Mouse (Mus musculus) MEL (cell line): ENCODE measurements around the gene Pip4k2b. TPM values are rescaled to one million over a fixed set of nuclear protein-coding genes. Genes with fewer than 3 reads are reported as not detected.

ENCODE experiments used
- DNase-seq: peaks from one replicate; pipeline ENCODE4 v3.0.0; 2011; ENCODE audit warnings: low read depth, low spot score
- H3K27ac ChIP-seq: 2 replicates; pipeline ENCODE4 v1.5.1; 2012; ENCODE audit warnings: low read depth, mild to moderate bottlenecking, control low read depth, low read length, moderate library complexity; ENCODE audit not compliant: control insufficient read depth
- H3K27me3 ChIP-seq, 2 experiments: fragments of 150-350 bp in 1 of 2; sonication (generic) in 1 of 2; 2 replicates each; pipeline ENCODE4 v1.6.1; 2012; ENCODE audit warnings: low read length in 2 of 2, mild to moderate bottlenecking in 2 of 2, improper control_type of control experiment in 1 of 2, moderate library complexity in 1 of 2; ENCODE audit not compliant: insufficient read depth in 2 of 2, control insufficient read depth in 1 of 2
- H3K36me3 ChIP-seq, 2 experiments: 2 replicates each; pipeline ENCODE4 v1.6.1; 2012 to 2014; ENCODE audit warnings: low read length in 2 of 2, improper control_type of control experiment in 1 of 2, inconsistent platforms in 1 of 2, mild to moderate bottlenecking in 1 of 2; ENCODE audit not compliant: insufficient read depth in 2 of 2, control insufficient read depth in 1 of 2
- H3K4me1 ChIP-seq, 2 experiments: fragments of 150-350 bp in 1 of 2; sonication (generic) in 1 of 2; 2 replicates each; pipeline ENCODE4 v1.6.1; 2012; ENCODE audit warnings: low read length in 2 of 2, improper control_type of control experiment in 1 of 2, mild to moderate bottlenecking in 1 of 2; ENCODE audit not compliant: insufficient read depth in 2 of 2, control insufficient read depth in 1 of 2
- H3K4me3 ChIP-seq, 2 experiments: fragments of 150-350 bp in 1 of 2; sonication (generic) in 1 of 2; 2 replicates each; pipeline ENCODE4 v1.5.1; 2012; ENCODE audit warnings: low read depth in 2 of 2, low read length in 2 of 2, mild to moderate bottlenecking in 2 of 2, moderate library complexity in 2 of 2, control low read depth in 1 of 2, improper control_type of control experiment in 1 of 2; ENCODE audit not compliant: control insufficient read depth in 1 of 2, insufficient read depth in 1 of 2
- H3K79me2 ChIP-seq: 2 replicates; pipeline ENCODE4 v1.6.1; 2012; ENCODE audit warnings: mild to moderate bottlenecking, low read length, moderate library complexity; ENCODE audit not compliant: control insufficient read depth, poor library complexity, insufficient read depth
- H3K9ac ChIP-seq: 2 replicates; pipeline ENCODE4 v1.6.1; 2012; ENCODE audit warnings: low read depth, mild to moderate bottlenecking, control low read depth, low read length, moderate library complexity; ENCODE audit not compliant: control insufficient read depth, poor library complexity, severe bottlenecking
- H3K9me3 ChIP-seq: fragments of 150-350 bp; sonication (generic); replicated peaks from 2 replicates; pipeline ENCODE4 v1.6.1; 2012; ENCODE audit warnings: mild to moderate bottlenecking, low read length, improper control_type of control experiment, moderate library complexity; ENCODE audit not compliant: insufficient read depth
- BHLHE40 ChIP-seq: IDR thresholded peaks from 2 replicates; pipeline ENCODE4 v1.6.1; 2012; ENCODE audit warnings: low read depth, mild to moderate bottlenecking, inconsistent platforms, low read length, improper control_type of control experiment, borderline replicate concordance
- CHD2 ChIP-seq: IDR thresholded peaks from 2 replicates; pipeline ENCODE4 v1.6.1; 2011; ENCODE audit warnings: low read length, improper control_type of control experiment
- CTCF ChIP-seq, 3 experiments: IDR thresholded peaks in 2 of 3; conservative IDR thresholded peaks in 1 of 3; 2 replicates each; pipeline ENCODE4 v1.5.1; 2011 to 2012; ENCODE audit warnings: low read length in 3 of 3, low read depth in 2 of 3, mild to moderate bottlenecking in 2 of 3, improper control_type of control experiment in 1 of 3, inconsistent platforms in 1 of 3, mixed read lengths in 1 of 3, moderate library complexity in 1 of 3; ENCODE audit not compliant: control insufficient read depth in 1 of 3, insufficient read depth in 1 of 3, poor library complexity in 1 of 3, severe bottlenecking in 1 of 3
- E2F4 ChIP-seq: IDR thresholded peaks from 2 replicates; pipeline ENCODE4 v1.6.1; 2011; ENCODE audit warnings: low read depth, low read length, improper control_type of control experiment, borderline replicate concordance
- ELF1 ChIP-seq: IDR thresholded peaks from 2 replicates; pipeline ENCODE4 v1.6.1; 2014; ENCODE audit warnings: low read depth, mild to moderate bottlenecking, inconsistent platforms, low read length, improper control_type of control experiment, moderate library complexity
- EP300 ChIP-seq, 2 experiments: IDR thresholded peaks; 2 replicates each; pipeline ENCODE4 v1.6.1; 2011; ENCODE audit warnings: improper control_type of control experiment in 2 of 2, low read length in 2 of 2, low read depth in 1 of 2, mild to moderate bottlenecking in 1 of 2
- GABPA ChIP-seq: IDR thresholded peaks from 2 replicates; pipeline ENCODE4 v1.6.1; 2012; ENCODE audit warnings: low read depth, mild to moderate bottlenecking, inconsistent platforms, low read length, improper control_type of control experiment, moderate library complexity
- GATA1 ChIP-seq: IDR thresholded peaks from 2 replicates; pipeline ENCODE4 v1.6.1; 2011; ENCODE audit warnings: low read depth, low read length, improper control_type of control experiment
- JUND ChIP-seq: IDR thresholded peaks from 2 replicates; pipeline ENCODE4 v1.6.1; 2011; ENCODE audit warnings: low read depth, mild to moderate bottlenecking, improper control_type of control experiment, low read length
- KAT2A ChIP-seq: conservative IDR thresholded peaks from 2 replicates; pipeline ENCODE4 v1.6.1; 2012; ENCODE audit warnings: low read depth, low read length, improper control_type of control experiment, inconsistent platforms
- MAFK ChIP-seq: IDR thresholded peaks from 2 replicates; pipeline ENCODE4 v1.6.1; 2011; ENCODE audit warnings: low read depth, mild to moderate bottlenecking, low read length, improper control_type of control experiment, borderline replicate concordance
- MAX ChIP-seq: IDR thresholded peaks from 2 replicates; pipeline ENCODE4 v1.6.1; 2011; ENCODE audit warnings: low read length, improper control_type of control experiment
- MAZ ChIP-seq: IDR thresholded peaks from 2 replicates; pipeline ENCODE4 v1.6.1; 2012; ENCODE audit warnings: low read depth, mild to moderate bottlenecking, inconsistent platforms, low read length, improper control_type of control experiment
- MXI1 ChIP-seq: IDR thresholded peaks from 2 replicates; pipeline ENCODE4 v1.6.1; 2011; ENCODE audit warnings: mild to moderate bottlenecking, low read depth, low read length, improper control_type of control experiment
- MYB ChIP-seq: IDR thresholded peaks from 2 replicates; pipeline ENCODE4 v1.6.1; 2011; ENCODE audit warnings: mild to moderate bottlenecking, low read depth, low read length, improper control_type of control experiment
- MYC ChIP-seq: IDR thresholded peaks from 2 replicates; pipeline ENCODE4 v1.6.1; 2011; ENCODE audit warnings: low read depth, mild to moderate bottlenecking, low read length, improper control_type of control experiment, moderate library complexity
- NELFE ChIP-seq: IDR thresholded peaks from 2 replicates; pipeline ENCODE4 v1.6.1; 2011; ENCODE audit warnings: low read depth, low read length, improper control_type of control experiment
- NRF1 ChIP-seq: IDR thresholded peaks from 2 replicates; pipeline ENCODE4 v1.6.1; 2014; ENCODE audit warnings: low read depth, mild to moderate bottlenecking, inconsistent platforms, low read length, improper control_type of control experiment, moderate library complexity; ENCODE audit not compliant: poor library complexity, insufficient read depth, severe bottlenecking
- POLR2AphosphoS2 ChIP-seq: IDR thresholded peaks from 2 replicates; pipeline ENCODE4 v1.6.1; 2011; ENCODE audit warnings: low read length, improper control_type of control experiment
- POLR2AphosphoS5 ChIP-seq: IDR thresholded peaks from 2 replicates; pipeline ENCODE4 v1.6.1; 2012; ENCODE audit warnings: low read depth, borderline replicate concordance, mild to moderate bottlenecking, inconsistent platforms, low read length, moderate library complexity, mixed read lengths
- RAD21 ChIP-seq: IDR thresholded peaks from 2 replicates; pipeline ENCODE4 v1.6.1; 2011; ENCODE audit warnings: mild to moderate bottlenecking, low read depth, low read length, improper control_type of control experiment
- RCOR1 ChIP-seq: IDR thresholded peaks from 2 replicates; pipeline ENCODE4 v1.6.1; 2012; ENCODE audit warnings: low read depth, mild to moderate bottlenecking, inconsistent platforms, low read length, improper control_type of control experiment
- SIN3A ChIP-seq: IDR thresholded peaks from 2 replicates; pipeline ENCODE4 v1.6.1; 2012; ENCODE audit warnings: low read length, improper control_type of control experiment, inconsistent platforms
- SMC3 ChIP-seq: IDR thresholded peaks from 2 replicates; pipeline ENCODE4 v1.6.1; 2011; ENCODE audit warnings: low read depth, low read length, improper control_type of control experiment
- TBP ChIP-seq: IDR thresholded peaks from 2 replicates; pipeline ENCODE4 v1.8.0; 2011; ENCODE audit warnings: low read depth, low read length, improper control_type of control experiment
- TCF12 ChIP-seq: IDR thresholded peaks from 2 replicates; pipeline ENCODE4 v1.6.1; 2014; ENCODE audit warnings: low read depth, mild to moderate bottlenecking, inconsistent platforms, low read length, improper control_type of control experiment, moderate library complexity
- UBTF ChIP-seq: IDR thresholded peaks from 2 replicates; pipeline ENCODE4 v1.6.1; 2012; ENCODE audit warnings: low read depth, mild to moderate bottlenecking, inconsistent platforms, low read length, improper control_type of control experiment, moderate library complexity, borderline replicate concordance; ENCODE audit not compliant: insufficient read depth
- USF1 ChIP-seq: IDR thresholded peaks from 2 replicates; pipeline ENCODE4 v1.6.1; 2014; ENCODE audit warnings: low read depth, mild to moderate bottlenecking, inconsistent platforms, low read length, improper control_type of control experiment, moderate library complexity
- USF2 ChIP-seq, 2 experiments: IDR thresholded peaks; 2 replicates each; pipeline ENCODE4 v1.6.1; 2011 to 2012; ENCODE audit warnings: improper control_type of control experiment in 2 of 2, low read length in 2 of 2, borderline replicate concordance in 1 of 2, inconsistent platforms in 1 of 2, low read depth in 1 of 2, mild to moderate bottlenecking in 1 of 2; ENCODE audit not compliant: insufficient read depth in 1 of 2
- ZC3H11A ChIP-seq: IDR thresholded peaks from 2 replicates; pipeline ENCODE4 v1.6.1; 2012; ENCODE audit warnings: low read depth, mild to moderate bottlenecking, inconsistent platforms, low read length, improper control_type of control experiment
- ZKSCAN1 ChIP-seq: IDR thresholded peaks from 2 replicates; pipeline ENCODE4 v1.6.1; 2012; ENCODE audit warnings: low read depth, mild to moderate bottlenecking, inconsistent platforms, low read length, improper control_type of control experiment, moderate library complexity
- ZMIZ1 ChIP-seq: IDR thresholded peaks from 2 replicates; pipeline ENCODE4 v1.6.1; 2012; ENCODE audit warnings: low read depth, mild to moderate bottlenecking, inconsistent platforms, low read length, improper control_type of control experiment, moderate library complexity
- ZNF384 ChIP-seq: IDR thresholded peaks from 2 replicates; pipeline ENCODE4 v1.6.1; 2012; ENCODE audit warnings: low read depth, mild to moderate bottlenecking, inconsistent platforms, low read length, improper control_type of control experiment
- polyA plus RNA-seq, 2 experiments: library from polyadenylated mRNA; stranded (reverse) in 1 of 2; unstranded in 1 of 2; fragments of >175 nt in 1 of 2; fragments of >200 nt in 1 of 2; gene quantifications; 2 replicates each; pipeline versions ENCODE4 v1.2.1 to v1.2.4; 2012; ENCODE audit warnings: low replicate concordance in 2 of 2, low read depth in 1 of 2; ENCODE audit not compliant: insufficient read length in 2 of 2, insufficient read depth in 1 of 2, missing spikeins in 1 of 2
- total RNA-seq: library from RNA; depleted of rRNA; stranded (reverse); fragments of 300-350 nt; gene quantifications from 2 replicates; pipeline ENCODE4 v1.2.3, GENCODE M21; 2012

The Pip4k2b gene
- total and polyA plus RNA-seq, 3 experiments = 40.2 to 57.3 (median 43.4) TPM

GRCm38 (mm10) chr11:97684063-97684680, 60.3 kb downstream of the Pip4k2b start:
- no peak overlapping the region for H3K9ac ChIP-seq
- no peak for TF ChIP-seq UBTF
- TF ChIP-seq ZC3H11A = no peak
- TF ChIP-seq TBP = no peak
- no peak for TF ChIP-seq GABPA
- TF ChIP-seq SMC3 = no peak
- TF ChIP-seq CTCF (IDR thresholded peaks at IDR 0.05 in 2 of 3, conservative IDR thresholded peaks at IDR 0.05 in 1 of 3; ENCODE audit: control insufficient read depth in 1 of 3, insufficient read depth in 1 of 3, low read depth in 2 of 3, low read length in 3 of 3, poor library complexity in 1 of 3, severe bottlenecking in 1 of 3) = no peak
- TF ChIP-seq POLR2AphosphoS2 = no peak
- no peak for TF ChIP-seq NELFE
- TF ChIP-seq NRF1 = no peak
- no peak for TF ChIP-seq MAFK
- TF ChIP-seq MXI1 = no peak
- TF ChIP-seq MAX = no peak
- no peak for TF ChIP-seq CHD2
- TF ChIP-seq RCOR1 = peak; percentile 76; the same call in 1 of the 2 replicates
- TF ChIP-seq SIN3A = no peak
- no peak for TF ChIP-seq JUND
- TF ChIP-seq ZNF384 = no peak
- TF ChIP-seq RAD21 = no peak
- no peak for TF ChIP-seq POLR2AphosphoS5
- TF ChIP-seq EP300 (IDR thresholded peaks at IDR 0.05; ENCODE audit: low read depth in 1 of 2, low read length in 2 of 2) = peak in 1 of 2 experiments; percentile 39; a peak in 1 of 4 replicates
- TF ChIP-seq ZMIZ1 = no peak
- no peak for TF ChIP-seq USF2 (IDR thresholded peaks at IDR 0.05; ENCODE audit: borderline replicate concordance in 1 of 2, insufficient read depth in 1 of 2, low read depth in 1 of 2, low read length in 2 of 2)
- TF ChIP-seq BHLHE40 = no peak
- 0 out of 2 replicates have a peak, but pooled peaks have one; percentile 17 for TF ChIP-seq ELF1
- no peak for TF ChIP-seq KAT2A
- TF ChIP-seq MYB = no peak
- TF ChIP-seq MAZ = 0 out of 2 replicates have a peak, but pooled peaks have one; percentile 56
- TF ChIP-seq USF1 = no peak
- TF ChIP-seq MYC = no peak
- TF ChIP-seq ZKSCAN1 = no peak
- no peak for TF ChIP-seq TCF12
- 0 out of 2 replicates have a peak, but pooled peaks have one; percentile 20 for TF ChIP-seq GATA1
- no peak for TF ChIP-seq E2F4
- TF ChIP-seq, all 39 proteins: peak for 5
- Histone ChIP-seq H3K27ac (no peak overlapping the region), H3K4me3 (no peak overlapping the region), H3K9me3 (no peaks in the 10 kb centered on the region), H3K27me3 (no peaks in the 10 kb centered on the region), H3K36me3 (peaks cover 0 to 2% of the 10 kb centered on the region in 2 experiments; a peak in 1 of 4 replicates), H3K4me1 (peaks cover 0 to 18% of the 10 kb centered on the region in 2 experiments; a peak in 2 of 4 replicates), H3K79me2 (no peaks in the 10 kb centered on the region)
- DNase-seq = peak; percentile 67
